Mouse (Mus musculus) hematopoietic stem cell, adult 5-6 weeks (primary cell): ENCODE measurements around the gene Iqck. TPM values are rescaled to one million over a fixed set of nuclear protein-coding genes. Genes with fewer than 3 reads are reported as not detected.
A peak's percentile ranks its signal among the peaks of the same experiment; 100 is the strongest.

Source experiments
- ATAC-seq, 2 experiments: fragments of 125-278 bp in 1 of 2; replicated peaks in 1 of 2; 2 replicates each; pipeline ENCODE4 v1.8.0; 2016 to 2017; ENCODE audit warnings: inconsistent platforms in 2 of 2, mild to moderate bottlenecking in 2 of 2, moderate number of reproducible peaks in 2 of 2, low read depth in 1 of 2, moderate TSS enrichment in 1 of 2; ENCODE audit not compliant: low FRiP score in 2 of 2, poor library complexity in 2 of 2, severe bottlenecking in 2 of 2, insufficient read depth in 1 of 2, low TSS enrichment in 1 of 2
- total RNA-seq: library from RNA; stranded (forward); fragments of 172-1452, 232-1000 nt; gene quantifications from 2 replicates; pipeline ENCODE4 v1.2.3, GENCODE M21; 2017

Gene Iqck
- total RNA-seq, 1 experiment from 2014 or later: 0.99 TPM

DNA sequence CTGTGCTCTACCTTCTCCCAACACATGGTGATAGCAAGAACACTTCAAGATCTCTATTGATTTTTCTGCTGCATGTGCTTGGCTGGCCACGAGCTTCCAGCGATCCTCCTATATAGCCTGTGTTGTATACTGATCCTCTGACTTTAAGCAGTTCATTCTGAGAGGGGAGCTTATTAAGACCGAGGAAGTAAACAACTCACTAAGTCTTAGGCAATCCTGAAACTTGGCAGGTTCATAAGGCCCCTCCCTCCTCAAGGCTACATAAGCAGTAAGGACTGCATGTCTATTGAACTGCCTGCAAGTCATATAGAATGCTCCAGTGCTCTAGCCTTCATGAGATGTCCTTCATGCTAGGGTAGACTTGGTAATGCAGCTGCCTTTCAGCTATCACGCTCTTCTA is 9.2 kb upstream of the Iqck start:
- no peak for ATAC-seq

DNA sequence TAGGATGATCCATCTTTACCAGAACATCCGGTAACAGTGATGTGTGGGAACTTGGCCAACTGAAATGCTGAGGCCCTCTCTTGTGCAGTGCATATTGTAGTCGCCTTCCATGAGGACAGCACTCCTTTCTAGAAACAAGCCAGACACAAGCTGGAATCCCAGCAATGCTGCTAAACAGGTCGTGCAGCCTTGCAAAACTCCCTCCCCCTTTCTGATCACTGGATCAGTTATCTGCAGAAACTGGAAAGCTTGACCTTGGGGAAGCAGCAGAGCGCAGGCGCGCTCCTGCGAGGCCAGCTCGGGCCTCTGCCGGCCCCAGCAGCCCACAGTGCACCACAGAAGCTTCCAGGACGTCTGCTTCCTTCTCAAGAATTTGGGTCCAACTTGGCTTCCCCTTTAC is 6.8 kb upstream of the Iqck start:
- peak; percentile 12 to 50; a peak in 3 of 4 replicates for ATAC-seq

- no peak for ATAC-seq
These were observed 5.9 kb upstream of the Iqck start for GRCm38 (mm10) chr7:118849543-118850250.

- ATAC-seq: no peak
These were observed 4.8 kb upstream of the Iqck start for GRCm38 (mm10) chr7:118850676-118851290.

DNA sequence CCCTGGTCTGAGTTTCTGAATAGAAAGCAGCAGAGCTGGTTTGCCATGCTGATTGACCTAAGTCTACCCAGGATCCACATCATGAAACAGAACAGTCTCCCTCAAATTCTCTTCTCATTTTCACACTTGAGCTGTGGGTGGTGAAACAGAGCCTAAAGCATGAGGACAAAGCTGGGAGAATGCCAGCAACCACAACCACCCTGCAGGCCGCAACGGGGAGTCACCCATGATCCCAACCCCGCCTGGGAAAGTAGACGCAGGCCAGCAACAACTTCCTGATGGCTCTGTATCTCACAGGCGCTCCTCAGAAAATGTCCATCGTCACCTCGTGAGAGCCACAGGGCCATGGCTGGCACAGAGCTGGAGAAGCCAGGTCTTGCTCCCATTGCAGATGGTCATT is 4.0 kb upstream of the Iqck start:
- no peak for ATAC-seq

- no peak for ATAC-seq
These were observed 2.9 kb upstream of the Iqck start for GRCm38 (mm10) chr7:118852611-118853010.

- no peak for ATAC-seq
These were observed 946 bp upstream of the Iqck start for GRCm38 (mm10) chr7:118854606-118855005.

DNA sequence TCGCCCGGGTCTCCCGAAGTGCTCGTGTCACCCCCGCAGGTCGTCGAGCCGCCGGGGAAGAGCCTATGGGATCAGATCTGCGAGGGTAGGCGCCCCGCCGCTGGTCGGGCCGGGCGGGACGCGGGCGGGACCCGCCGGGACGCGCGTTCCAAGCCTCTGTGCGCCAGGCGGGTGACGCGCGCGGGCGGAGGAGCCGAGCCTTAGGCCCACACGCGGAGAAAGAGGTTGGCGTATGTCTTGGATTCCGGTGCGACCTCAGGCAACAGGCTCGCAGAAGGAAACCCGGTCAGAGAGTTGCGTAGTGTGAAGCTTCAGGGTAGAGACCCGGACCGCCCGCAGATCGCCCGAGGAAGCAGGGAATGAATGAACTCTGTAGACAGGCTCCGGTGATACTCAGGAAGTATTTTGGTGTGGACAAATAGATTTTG is 339 bp downstream of the Iqck start, which contains the start of gene Knop1:
Gene Knop1 (minus strand): TSS at position 378 of the 428 bp plus-strand sequence.
- ATAC-seq: peak in 1 of 2 experiments; percentile 15; a peak in 1 of 4 replicates

GRCm38 (mm10) chr7:118858640-118859039 is 3.1 kb downstream of the Iqck start:
- ATAC-seq: no peak

- ATAC-seq: peak in 1 of 2 experiments; percentile 39; a peak in 1 of 4 replicates
These were observed 9.8 kb downstream of the Iqck start for GRCm38 (mm10) chr7:118865362-118865761.

DNA sequence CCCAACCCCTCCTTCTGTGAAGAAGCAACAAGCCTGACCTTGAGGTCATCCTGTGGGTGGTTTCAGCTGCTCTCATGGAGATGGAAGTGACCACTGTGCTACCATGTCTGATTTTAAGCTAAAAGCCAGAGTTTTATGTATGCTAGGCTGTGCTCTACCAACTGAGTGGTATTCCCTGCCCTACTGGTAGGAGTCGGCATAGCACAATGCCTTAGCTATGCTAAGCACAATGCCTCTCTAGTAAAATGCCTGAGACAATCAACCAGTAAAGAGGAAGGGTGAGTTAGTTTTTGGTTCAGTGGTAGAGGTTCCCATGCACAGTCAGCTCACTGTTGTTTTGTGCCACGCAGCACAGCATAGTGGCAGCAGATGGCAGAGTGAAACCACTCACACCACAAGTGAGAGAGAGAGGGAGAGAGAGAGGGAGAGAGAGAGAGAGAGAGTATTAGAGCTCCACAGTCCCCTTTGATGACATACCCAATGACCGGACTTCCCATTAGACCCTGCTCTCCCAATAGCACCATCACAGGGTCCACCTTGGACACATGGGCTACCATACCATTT is 24.0 kb downstream of the Iqck start:
- no peak for ATAC-seq

GRCm38 (mm10) chr7:118883957-118884356 is 28.4 kb downstream of the Iqck start:
- ATAC-seq: no peak

DNA sequence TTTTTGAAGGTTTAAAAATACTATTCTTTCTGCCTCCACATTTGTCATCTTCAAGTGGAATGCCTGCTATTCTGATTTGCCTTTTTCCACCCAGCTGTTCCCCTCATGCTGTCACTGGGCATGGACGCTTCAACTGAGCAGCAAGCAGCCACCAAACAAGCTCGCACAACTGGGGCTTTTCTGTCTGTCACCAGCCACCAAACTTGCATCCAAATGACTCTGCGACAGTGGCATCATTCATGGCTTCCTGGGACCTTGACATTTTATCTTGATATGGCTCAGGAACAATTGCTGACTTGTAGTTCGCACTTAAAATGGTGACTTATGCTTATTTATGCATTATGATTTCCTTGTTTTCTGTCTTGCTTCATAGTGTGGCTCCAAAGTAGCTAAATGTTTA is 29.4 kb downstream of the Iqck start:
- no peak for ATAC-seq

DNA sequence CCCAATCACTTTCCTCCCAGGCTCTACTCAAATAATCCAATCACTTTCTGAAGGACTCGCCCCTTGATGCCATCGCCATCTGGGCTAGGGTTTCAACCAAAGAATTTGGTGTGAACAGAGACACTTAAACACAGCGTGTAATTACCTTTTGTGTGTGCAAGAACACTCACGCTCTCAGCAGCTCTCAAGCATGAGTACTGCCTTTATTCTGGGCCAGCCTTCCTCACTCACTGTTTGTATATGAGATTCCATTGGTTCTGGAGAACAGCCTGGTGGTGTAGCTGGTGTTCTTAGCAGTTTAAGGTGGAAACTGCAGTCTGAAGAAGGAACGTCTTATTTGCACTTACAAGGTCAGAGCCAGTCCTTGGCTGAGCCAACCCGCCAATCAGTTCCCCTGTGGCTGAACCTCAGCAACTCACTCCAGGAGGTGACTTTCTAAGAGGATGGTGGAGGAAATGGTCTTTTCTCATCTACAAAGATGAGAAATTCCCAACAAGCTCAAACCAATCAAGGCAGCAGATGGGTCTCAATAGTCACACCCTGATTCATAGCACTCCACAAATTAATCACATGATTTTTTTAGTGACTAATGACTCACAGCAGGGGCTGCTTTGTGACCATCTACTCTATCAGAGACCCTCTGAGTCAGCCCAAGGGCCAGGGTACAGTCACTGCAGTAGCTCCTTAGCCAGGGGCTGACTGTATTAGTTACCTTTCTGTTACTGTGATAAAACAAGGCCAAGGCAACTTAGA is 31.9 kb downstream of the Iqck start:
- ATAC-seq: no peak

- no peak for ATAC-seq
These were observed 33.6 kb downstream of the Iqck start for GRCm38 (mm10) chr7:118889046-118889680.

DNA sequence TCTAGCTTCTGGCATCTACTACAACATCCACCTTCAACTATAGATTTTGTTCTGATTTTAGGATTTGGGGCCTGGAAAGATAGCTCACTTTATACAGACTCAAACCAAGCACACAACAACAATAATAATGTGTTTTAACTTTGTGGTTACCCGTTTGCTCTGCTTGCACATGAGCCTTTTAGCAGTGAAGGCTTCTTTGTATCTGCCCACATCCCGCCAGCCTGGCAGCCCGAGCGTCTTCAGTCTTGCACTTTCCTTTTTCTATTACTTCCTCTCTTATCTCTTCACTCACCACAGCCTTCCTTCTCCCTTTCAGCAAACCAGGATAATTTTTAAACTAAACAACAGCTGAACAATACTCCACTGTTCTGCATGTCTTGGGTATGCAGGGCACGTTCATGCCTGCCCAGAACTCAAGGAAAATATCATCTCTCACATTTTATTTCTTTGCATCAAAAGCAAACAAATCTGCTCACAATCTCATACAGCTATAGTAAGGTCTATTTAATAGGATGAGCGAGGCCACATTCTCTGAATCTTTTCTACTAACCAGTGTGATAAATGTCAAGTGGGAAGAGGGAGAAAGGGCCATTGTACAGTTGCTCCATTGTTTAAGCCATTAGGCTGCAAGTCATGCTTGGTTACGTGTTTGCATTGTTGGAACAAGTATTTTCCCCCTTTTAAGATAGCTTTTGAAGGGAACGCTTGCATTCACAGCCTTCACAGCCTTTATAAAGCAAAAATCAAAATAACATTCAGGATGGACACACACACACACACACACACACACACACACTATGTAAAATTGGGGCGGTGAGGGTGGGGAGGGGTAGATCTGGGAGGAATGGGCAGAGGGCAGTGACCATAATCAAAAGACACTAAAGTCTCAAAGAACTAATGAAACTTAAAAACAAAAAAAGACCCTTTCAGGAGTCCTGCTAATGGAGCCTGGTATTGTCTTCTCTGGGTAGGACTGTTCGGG is 40.2 kb downstream of the Iqck start:
- no peak for ATAC-seq
